Mouse (Mus musculus): ENCODE measurements around the gene Tpd52l2.

The Tpd52l2 gene

GRCm38 (mm10) chr2:181496831-181497547 lies at the start of gene Tpd52l2:
Gene Tpd52l2 (plus strand): TSS chr2:181497142.
- peak; percentile 98 for DNase-seq (ENCODE audit: low spot score)

DNA sequence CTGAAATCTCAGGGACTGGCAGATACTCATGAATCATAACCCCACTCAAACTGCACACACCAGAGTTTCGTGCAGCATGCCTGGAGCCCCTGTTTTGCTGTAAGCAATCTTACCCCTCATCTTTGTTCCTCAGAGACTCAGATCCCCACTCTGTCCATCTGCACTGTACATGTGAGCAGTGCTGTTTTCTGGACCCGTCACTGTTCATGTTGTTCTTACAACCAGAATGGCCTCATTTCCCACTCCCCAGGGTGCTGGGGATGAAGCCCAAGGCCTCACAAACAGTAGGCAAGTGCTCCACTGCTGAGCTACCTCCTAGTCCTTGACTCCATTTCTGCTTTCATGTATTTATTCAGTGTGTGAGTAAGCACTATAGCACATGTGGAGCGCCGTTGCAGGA lies 44.8 kb upstream of the Tpd52l2 start:
- DNase-seq (ENCODE audit: low spot score), result no peak

DNA sequence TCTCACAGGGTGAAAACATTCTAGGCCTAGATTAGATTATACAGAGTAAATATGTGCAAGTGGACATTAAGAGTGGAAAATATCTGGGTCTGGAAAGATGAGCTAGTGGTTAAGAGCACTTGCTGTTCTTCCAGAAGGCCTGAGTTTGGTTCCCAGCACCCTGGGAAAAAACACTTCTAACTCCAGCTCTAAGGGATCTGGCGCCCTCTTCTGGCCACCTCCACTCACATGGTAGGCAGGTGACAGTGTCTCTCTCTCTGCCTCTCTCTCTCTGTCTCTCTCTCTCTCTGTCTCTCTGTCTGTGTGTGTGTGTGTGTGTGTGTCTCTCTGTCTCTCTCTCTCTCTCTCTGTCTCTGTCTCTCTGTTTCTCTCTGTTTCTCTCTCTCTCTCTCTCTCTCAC lies 43.7 kb upstream of the Tpd52l2 start:
- no peak for DNase-seq (ENCODE audit: low spot score)

GRCm38 (mm10) chr2:181455899-181456298 lies 41.0 kb upstream of the Tpd52l2 start:
- no peak for DNase-seq (ENCODE audit: low spot score)

GRCm38 (mm10) chr2:181457831-181458230 lies 39.1 kb upstream of the Tpd52l2 start:
- DNase-seq (ENCODE audit: low spot score), result peak; percentile 51

DNA sequence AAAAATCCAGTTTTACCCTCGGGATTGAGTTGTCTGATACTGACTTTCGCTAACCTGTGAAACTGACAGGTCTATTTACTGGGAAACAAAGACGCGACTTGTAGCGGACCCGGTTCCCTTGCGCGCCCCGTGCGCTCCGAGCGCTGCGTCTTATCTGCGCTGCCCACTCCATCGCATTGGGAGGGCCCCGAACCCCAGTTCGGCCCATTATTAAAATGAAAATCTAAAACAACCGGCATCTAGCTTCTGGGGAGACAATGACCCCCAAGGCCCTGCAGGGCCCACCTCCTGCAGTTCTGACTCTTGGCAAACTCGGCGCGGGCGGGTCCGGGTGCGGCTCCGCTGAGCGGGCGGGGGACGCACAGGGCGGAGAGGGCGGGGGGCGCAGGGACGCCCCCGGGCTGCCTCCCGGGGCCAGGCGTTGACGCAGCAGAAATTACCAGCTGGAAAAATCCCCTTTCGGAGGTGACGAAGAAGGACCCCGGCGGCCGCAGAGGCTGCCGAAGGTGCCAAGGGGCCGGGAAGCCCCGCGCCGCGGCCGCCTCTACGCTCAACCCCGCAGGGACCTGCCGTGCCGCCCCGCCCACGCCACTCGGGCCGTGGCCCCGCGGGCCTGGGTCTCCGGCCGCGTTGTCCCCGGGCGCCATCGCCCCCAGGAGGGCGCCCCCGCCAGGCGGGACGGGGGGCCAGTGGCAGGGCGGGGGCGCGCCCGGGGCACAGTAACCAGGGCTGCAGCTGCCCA lies 38.4 kb upstream of the Tpd52l2 start:
- DNase-seq (ENCODE audit: low spot score), result peak; percentile 51

- peak; percentile 88 for DNase-seq (ENCODE audit: low spot score)
Measured at GRCm38 (mm10) chr2:181459153-181459672, 37.7 kb upstream of the Tpd52l2 start, which contains the start of gene Zbtb46. Gene Zbtb46 (minus strand): TSS chr2:181459426.

DNA sequence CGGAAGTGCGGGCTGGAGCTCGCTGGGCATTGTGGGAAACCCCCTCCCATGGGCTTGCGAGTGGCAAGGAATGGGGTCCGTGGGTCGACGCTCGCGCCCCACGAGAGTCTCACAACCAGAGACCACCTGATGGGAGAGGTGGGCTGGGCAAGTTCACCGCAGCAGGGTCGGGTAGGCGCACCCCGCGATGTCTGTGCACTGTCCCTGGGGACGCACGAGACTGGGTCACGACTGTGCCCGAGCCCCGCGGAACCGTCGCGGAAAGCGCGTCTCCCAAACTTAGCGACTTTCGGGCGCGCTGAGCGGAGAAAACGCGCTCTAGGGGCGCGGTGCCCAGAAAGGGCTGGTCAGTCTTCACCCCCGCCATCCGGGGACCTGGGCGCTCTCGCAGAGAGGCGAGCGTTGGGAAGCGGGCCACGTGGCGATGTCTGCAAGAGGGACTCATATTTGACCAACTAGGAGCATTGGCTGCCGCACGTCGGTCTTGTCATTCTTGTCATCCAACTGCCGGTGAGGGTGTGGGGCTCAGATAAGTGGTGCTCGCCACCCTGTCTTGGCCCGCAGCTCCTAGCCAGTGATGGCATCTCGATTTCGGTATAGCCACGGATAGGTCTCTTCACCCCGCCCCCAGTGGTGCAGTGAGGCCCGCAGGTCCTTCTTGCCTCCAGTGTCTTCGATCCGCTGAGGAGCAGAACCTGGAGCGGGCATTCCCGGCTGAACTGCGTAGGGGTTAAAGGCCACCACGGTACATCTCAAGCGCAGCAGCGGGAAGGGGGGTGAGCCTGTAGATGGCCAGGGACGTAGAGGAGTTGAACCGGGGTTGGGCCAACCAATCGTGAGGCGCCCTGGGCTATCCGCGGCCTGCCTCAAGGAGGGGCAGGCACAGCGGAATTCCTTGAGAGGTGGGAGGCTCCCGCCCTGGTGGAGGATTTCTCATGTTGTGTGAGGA lies 37.0 kb upstream of the Tpd52l2 start:
- DNase-seq (ENCODE audit: low spot score), result peak; percentile 83

DNA sequence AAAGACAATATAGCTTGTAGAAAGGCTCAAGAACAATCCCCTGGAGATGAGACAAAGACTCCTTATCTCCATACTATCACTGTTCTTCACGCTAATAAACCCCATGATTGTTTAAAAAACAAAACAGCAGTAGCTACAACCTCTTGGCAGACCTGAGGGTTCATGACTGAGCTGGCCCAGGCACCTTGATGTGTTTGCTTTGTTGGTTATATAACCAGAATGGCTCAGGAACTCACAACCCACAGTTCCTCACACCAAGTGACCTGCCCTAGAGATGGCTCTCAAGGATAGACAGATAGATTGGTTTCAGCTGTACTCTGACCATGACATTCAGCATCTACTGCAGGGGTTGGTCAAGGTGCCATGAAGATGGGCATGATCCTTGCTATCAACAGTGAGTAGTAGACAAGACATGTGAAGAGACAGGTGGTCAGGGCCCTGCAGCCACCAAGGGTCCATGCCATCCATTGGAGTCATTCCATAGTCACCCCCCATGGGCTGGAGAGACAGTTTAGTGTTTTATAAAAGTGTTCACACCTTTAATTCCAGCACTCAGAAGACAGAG lies 35.3 kb upstream of the Tpd52l2 start:
- DNase-seq (ENCODE audit: low spot score), result no peak

- no peak for DNase-seq (ENCODE audit: low spot score)
Measured at GRCm38 (mm10) chr2:181462604-181463003, 34.3 kb upstream of the Tpd52l2 start.

GRCm38 (mm10) chr2:181463008-181463738 lies 33.8 kb upstream of the Tpd52l2 start:
- DNase-seq (ENCODE audit: low spot score), result peak; percentile 56

DNA sequence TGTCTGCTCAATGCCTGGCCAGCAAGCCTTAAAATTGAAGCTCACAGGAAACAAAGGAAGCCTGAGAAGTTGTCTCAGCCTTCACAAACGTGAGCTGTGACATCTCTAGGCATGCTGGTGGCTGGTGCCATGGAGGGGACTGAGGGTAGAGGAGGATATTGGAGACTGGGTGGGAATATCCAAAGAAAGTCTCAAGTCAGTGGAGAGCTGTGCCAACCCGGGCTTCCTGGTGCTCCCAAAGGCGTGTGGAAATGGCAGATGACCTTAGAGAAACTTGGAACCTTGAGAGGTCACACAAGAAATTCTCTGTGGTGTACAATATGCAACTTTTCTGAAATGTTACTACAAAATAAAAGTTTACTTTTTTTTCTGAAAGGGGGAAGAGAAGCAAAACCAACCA lies 31.5 kb upstream of the Tpd52l2 start:
- DNase-seq (ENCODE audit: low spot score), result no peak

GRCm38 (mm10) chr2:181470285-181470684 lies 26.7 kb upstream of the Tpd52l2 start:
- no peak for DNase-seq (ENCODE audit: low spot score)

- no peak for DNase-seq (ENCODE audit: low spot score)
Measured at GRCm38 (mm10) chr2:181471246-181471645, 25.7 kb upstream of the Tpd52l2 start.

GRCm38 (mm10) chr2:181472256-181472827 lies 24.6 kb upstream of the Tpd52l2 start:
- no peak for DNase-seq (ENCODE audit: low spot score)

DNA sequence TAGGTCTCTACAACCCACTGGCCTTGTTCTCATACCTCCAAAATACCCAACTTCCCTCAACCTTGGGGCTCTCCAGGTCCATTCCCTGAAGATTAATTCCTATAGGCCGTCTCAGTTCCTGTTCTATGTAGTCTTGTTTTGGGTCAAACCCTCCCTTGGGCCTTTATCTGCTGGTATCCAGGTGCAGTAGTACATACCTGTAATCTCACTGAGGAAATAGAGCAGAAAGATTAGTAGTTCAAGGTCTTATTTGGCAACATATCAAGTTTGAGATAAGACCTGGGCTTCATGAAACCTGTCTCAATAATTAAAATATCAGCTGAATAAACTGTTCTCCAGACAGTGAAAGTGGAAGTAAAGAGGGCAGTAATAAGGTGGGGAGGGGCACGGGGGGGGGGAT lies 13.8 kb upstream of the Tpd52l2 start:
- DNase-seq (ENCODE audit: low spot score), result no peak

GRCm38 (mm10) chr2:181483562-181484318 lies 13.2 kb upstream of the Tpd52l2 start:
- peak; percentile 62 for DNase-seq (ENCODE audit: low spot score)

GRCm38 (mm10) chr2:181484456-181485233 lies 12.3 kb upstream of the Tpd52l2 start:
- DNase-seq (ENCODE audit: low spot score), result no peak

DNA sequence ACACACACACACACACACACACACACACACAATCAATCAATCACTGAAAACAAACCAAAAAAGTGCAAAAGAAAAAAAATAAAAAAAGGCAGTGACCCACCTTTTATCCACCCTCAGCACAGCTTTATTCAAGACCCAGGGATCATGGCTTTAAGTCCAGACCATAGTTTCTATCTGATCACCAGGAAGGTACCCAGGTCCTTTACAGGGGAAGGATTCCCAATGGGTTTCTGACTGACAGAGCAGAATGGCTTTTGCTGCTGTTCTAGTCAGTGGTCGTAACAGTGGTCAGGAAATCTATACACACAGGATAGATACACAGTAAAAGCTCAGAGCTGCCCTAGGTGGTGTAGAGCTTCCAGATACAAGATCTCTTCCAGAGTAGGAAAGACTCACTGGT lies 11.2 kb upstream of the Tpd52l2 start:
- peak; percentile 37 for DNase-seq (ENCODE audit: low spot score)
